Mouse (Mus musculus) midbrain, embryonic 12.5 days (tissue): ENCODE measurements around the gene Psg17. TPM values are rescaled to one million over a fixed set of nuclear protein-coding genes. Genes with fewer than 3 reads are reported as not detected.
"Not testable (repeated sequence)": the region's sequence is repeated elsewhere in the genome, so short reads cannot be mapped to it uniquely, and the experiment has no call there.

Experiments used
- ATAC-seq: fragments of 200-750 bp; cut with Nextera tagmentation; 2 replicates; pipeline ENCODE4 v1.8.0; 2017; ENCODE audit warnings: low read depth, moderate TSS enrichment, moderate library complexity; ENCODE audit not compliant: low FRiP score
- H3K27ac ChIP-seq: fragments of 300-500 bp; sonication (generic); replicated peaks from 2 replicates; pipeline ENCODE4 v1.5.1; 2016; ENCODE audit warnings: mild to moderate bottlenecking
- H3K27me3 ChIP-seq: fragments of 300-500 bp; sonication (generic); 2 replicates; pipeline ENCODE4 v1.6.1; 2016; ENCODE audit warnings: mild to moderate bottlenecking
- H3K36me3 ChIP-seq: fragments of 300-500 bp; sonication (generic); 2 replicates; pipeline ENCODE4 v1.6.1; 2016
- H3K4me1 ChIP-seq: fragments of 300-500 bp; sonication (generic); 2 replicates; pipeline ENCODE4 v1.6.1; 2016
- H3K4me2 ChIP-seq: fragments of 300-500 bp; sonication (generic); replicated peaks from 2 replicates; pipeline ENCODE4 v1.6.1; 2016; ENCODE audit warnings: mild to moderate bottlenecking, moderate library complexity
- H3K4me3 ChIP-seq: fragments of 300-500 bp; sonication (generic); 2 replicates; pipeline ENCODE4 v1.5.1; 2016; ENCODE audit warnings: mild to moderate bottlenecking
- H3K9ac ChIP-seq: fragments of 300-500 bp; sonication (generic); replicated peaks from 2 replicates; pipeline ENCODE4 v1.6.1; 2016; ENCODE audit warnings: mild to moderate bottlenecking, moderate library complexity
- H3K9me3 ChIP-seq: fragments of 300-500 bp; sonication (generic); 2 replicates; pipeline ENCODE4 v1.6.1; 2016; ENCODE audit warnings: mild to moderate bottlenecking
- WGBS: fragments of 180-500 bp; shearing (Covaris S2); methylation state at CpG from one replicate; pipeline ENCODE4 v1.1.7; 2016; 5-methylcytosine and 5-hydroxymethylcytosine counted together
- polyA plus RNA-seq: library from polyadenylated mRNA; unstranded; fragments of >200 nt; fragmentation: Nextera tagmentation; extraction: Ambion mirVana; gene quantifications from 2 replicates; pipeline ENCODE4 v1.2.1, GENCODE M21; 2016

The Psg17 gene
- 0.08 and 0.10 TPM in 2 replicates for polyA plus RNA-seq

- whole genome bisulfite sequencing: 76% methylated on average over 3 of the region's 3 CpGs
- Histone ChIP-seq H3K4me1 (no peaks in the 10 kb centered on the region), H3K9ac (no peak within 1 kb of the TSS), H3K27ac (no peak within 1 kb of the TSS), H3K27me3 (no peaks in the 10 kb centered on the region; the same call in 1 of the 2 replicates), H3K36me3 (no peaks in the 10 kb centered on the region), H3K4me2 (no peak within 1 kb of the TSS), H3K4me3 (no peak within 1 kb of the TSS), H3K9me3 (no peaks in the 10 kb centered on the region)
- ATAC-seq: no peak
Observed at GRCm38 (mm10) chr7:18821507-18821906, at the start of gene Psg17. TSS of gene Psg17 (minus strand) at chr7:18821607.

GRCm38 (mm10) chr7:18871031-18871430 lies 49.6 kb upstream of the Psg17 start, which contains the start of gene Pglyrp1:
TSS of gene Pglyrp1 (plus strand) at chr7:18871331.
- H3K9ac ChIP-seq, ATAC-seq, H3K9me3 ChIP-seq, H3K27ac ChIP-seq, H3K4me3 ChIP-seq, H3K4me1 ChIP-seq, H3K27me3 ChIP-seq, H3K36me3 ChIP-seq, H3K4me2 ChIP-seq: not testable (repeated sequence)
- WGBS: 86% methylated on average over 1 of the region's 8 CpGs

GRCm38 (mm10) chr7:18868491-18868890 lies 47.1 kb upstream of the Psg17 start:
- WGBS: 88% methylated on average over 2 of the region's 2 CpGs
- H3K4me3 ChIP-seq: no peak overlapping the region
- ATAC-seq: no peak

GRCm38 (mm10) chr7:18862801-18863200 lies 41.4 kb upstream of the Psg17 start:
- no peak overlapping the region for H3K4me2 ChIP-seq
- no peaks in the 10 kb centered on the region for H3K4me1 ChIP-seq
- no peaks in the 10 kb centered on the region for H3K9me3 ChIP-seq
- H3K9ac ChIP-seq: no peak overlapping the region
- no peak for ATAC-seq
- H3K4me3 ChIP-seq: no peak overlapping the region
- H3K27me3 ChIP-seq: no peaks in the 10 kb centered on the region
- H3K27ac ChIP-seq: no peak overlapping the region
- 89% methylated on average over 6 of the region's 6 CpGs for WGBS
- H3K36me3 ChIP-seq: no peaks in the 10 kb centered on the region

More at GRCm38 (mm10) chr7:18868491-18868890, 47.1 kb upstream of the Psg17 start:
- no peaks in the 10 kb centered on the region for H3K27me3 ChIP-seq
- H3K4me2 ChIP-seq: no peak overlapping the region
- peaks cover 7% of the 10 kb centered on the region; the same call in 1 of the 2 replicates for H3K4me1 ChIP-seq
- H3K9ac ChIP-seq: no peak overlapping the region
- no peak overlapping the region for H3K27ac ChIP-seq
- 0 out of 2 replicates have a peak, but pooled peaks cover 6% of the 10 kb centered on the region for H3K9me3 ChIP-seq
- no peaks in the 10 kb centered on the region for H3K36me3 ChIP-seq

- Histone ChIP-seq H3K27me3 (no peaks in the 10 kb centered on the region), H3K9ac (no peak overlapping the region), H3K27ac (no peak overlapping the region), H3K4me3 (no peak overlapping the region), H3K9me3 (no peaks in the 10 kb centered on the region), H3K4me1 (no peaks in the 10 kb centered on the region), H3K4me2 (no peak overlapping the region), H3K36me3 (no peaks in the 10 kb centered on the region)
- 76% methylated on average over 5 of the region's 5 CpGs for WGBS
- ATAC-seq: no peak
Observed at GRCm38 (mm10) chr7:18858310-18858916, 37.0 kb upstream of the Psg17 start.

GRCm38 (mm10) chr7:18848395-18848794 lies 27.0 kb upstream of the Psg17 start:
- H3K4me1 ChIP-seq: no peaks in the 10 kb centered on the region
- H3K27me3 ChIP-seq: no peaks in the 10 kb centered on the region
- no peak overlapping the region for H3K4me2 ChIP-seq
- no peak overlapping the region for H3K9ac ChIP-seq
- no peak overlapping the region for H3K27ac ChIP-seq
- H3K9me3 ChIP-seq: no peaks in the 10 kb centered on the region
- 95% methylated on average over 1 of the region's 1 CpGs for WGBS
- H3K4me3 ChIP-seq: no peak overlapping the region
- ATAC-seq: no peak
- H3K36me3 ChIP-seq: no peaks in the 10 kb centered on the region

GRCm38 (mm10) chr7:18844811-18845210 lies 23.4 kb upstream of the Psg17 start:
- ATAC-seq: no peak
- Histone ChIP-seq H3K4me3 (no peak overlapping the region), H3K27me3 (peaks cover 2% of the 10 kb centered on the region; the same call in 1 of the 2 replicates), H3K4me2 (no peak overlapping the region), H3K9ac (no peak overlapping the region), H3K9me3 (no peaks in the 10 kb centered on the region), H3K36me3 (no peaks in the 10 kb centered on the region), H3K27ac (no peak overlapping the region), H3K4me1 (peaks cover 5% of the 10 kb centered on the region; the same call in 1 of the 2 replicates)
- 50% methylated on average over 5 of the region's 5 CpGs for WGBS

GRCm38 (mm10) chr7:18841174-18841567 lies 19.8 kb upstream of the Psg17 start:
- WGBS: 86% methylated on average over 1 of the region's 1 CpGs
- Histone ChIP-seq H3K4me2 (peak overlapping the region; percentile 56), H3K27me3 (peaks cover 3% of the 10 kb centered on the region; the same call in 1 of the 2 replicates), H3K9ac (no peak overlapping the region), H3K4me1 (peaks cover 5% of the 10 kb centered on the region; the same call in 1 of the 2 replicates), H3K36me3 (no peaks in the 10 kb centered on the region), H3K4me3 (no peak overlapping the region), H3K27ac (no peak overlapping the region), H3K9me3 (no peaks in the 10 kb centered on the region)
- ATAC-seq: peak; percentile 52; the same call in 1 of the 2 replicates

GRCm38 (mm10) chr7:18840386-18841173 lies 19.2 kb upstream of the Psg17 start:
- H3K4me3 ChIP-seq: peak overlapping the region; percentile 28
- peak; percentile 60; the same call in 1 of the 2 replicates for ATAC-seq
- H3K27ac ChIP-seq: no peak overlapping the region; the same call in 1 of the 2 replicates
- H3K9ac ChIP-seq: peak overlapping the region; percentile 7; the same call in 1 of the 2 replicates
- peak overlapping the region; percentile 56 for H3K4me2 ChIP-seq
- H3K27me3 ChIP-seq: peaks cover 3% of the 10 kb centered on the region; the same call in 1 of the 2 replicates
- H3K9me3 ChIP-seq: no peaks in the 10 kb centered on the region
- 4% methylated on average over 14 of the region's 17 CpGs for WGBS
- H3K36me3 ChIP-seq: no peaks in the 10 kb centered on the region
- H3K4me1 ChIP-seq: peaks cover 5% of the 10 kb centered on the region; the same call in 1 of the 2 replicates

- 22% methylated on average over 3 of the region's 3 CpGs for WGBS
- ATAC-seq: no peak
- H3K4me3 ChIP-seq: peak within 1 kb of the TSS; percentile 28
- H3K9ac ChIP-seq: peak within 1 kb of the TSS; percentile 7; the same call in 1 of the 2 replicates
- peaks cover 3% of the 10 kb centered on the region; the same call in 1 of the 2 replicates for H3K27me3 ChIP-seq
- H3K36me3 ChIP-seq: no peaks in the 10 kb centered on the region
- no peak within 1 kb of the TSS; the same call in 1 of the 2 replicates for H3K27ac ChIP-seq
- H3K4me2 ChIP-seq: peak within 1 kb of the TSS; percentile 56
- H3K4me1 ChIP-seq: peaks cover 5% of the 10 kb centered on the region; the same call in 1 of the 2 replicates
- no peaks in the 10 kb centered on the region for H3K9me3 ChIP-seq
Observed at GRCm38 (mm10) chr7:18839865-18840264, 18.5 kb upstream of the Psg17 start, which contains the start of gene Mill2. TSS of gene Mill2 (plus strand) at chr7:18839966.

GRCm38 (mm10) chr7:18832298-18832697 lies 10.9 kb upstream of the Psg17 start:
- no peaks in the 10 kb centered on the region for H3K9me3 ChIP-seq
- H3K36me3 ChIP-seq: no peaks in the 10 kb centered on the region
- no peak for ATAC-seq
- H3K27me3 ChIP-seq: no peaks in the 10 kb centered on the region
- no peak overlapping the region for H3K4me2 ChIP-seq
- no peaks in the 10 kb centered on the region for H3K4me1 ChIP-seq
- H3K9ac ChIP-seq: no peak overlapping the region
- 46% methylated on average over 13 of the region's 13 CpGs for WGBS
- no peak overlapping the region for H3K27ac ChIP-seq
- no peak overlapping the region for H3K4me3 ChIP-seq

- no peak for ATAC-seq
- Histone ChIP-seq H3K9ac (no peak overlapping the region), H3K27me3 (no peaks in the 10 kb centered on the region), H3K36me3 (no peaks in the 10 kb centered on the region), H3K4me3 (no peak overlapping the region), H3K4me1 (no peaks in the 10 kb centered on the region), H3K27ac (no peak overlapping the region), H3K4me2 (no peak overlapping the region), H3K9me3 (no peaks in the 10 kb centered on the region)
- 70% methylated on average over 7 of the region's 7 CpGs for WGBS
Observed at GRCm38 (mm10) chr7:18829545-18829944, 8.1 kb upstream of the Psg17 start.
